Mouse (Mus musculus): Measurements from ENCODE around the gene Hmgb1.

DNA sequence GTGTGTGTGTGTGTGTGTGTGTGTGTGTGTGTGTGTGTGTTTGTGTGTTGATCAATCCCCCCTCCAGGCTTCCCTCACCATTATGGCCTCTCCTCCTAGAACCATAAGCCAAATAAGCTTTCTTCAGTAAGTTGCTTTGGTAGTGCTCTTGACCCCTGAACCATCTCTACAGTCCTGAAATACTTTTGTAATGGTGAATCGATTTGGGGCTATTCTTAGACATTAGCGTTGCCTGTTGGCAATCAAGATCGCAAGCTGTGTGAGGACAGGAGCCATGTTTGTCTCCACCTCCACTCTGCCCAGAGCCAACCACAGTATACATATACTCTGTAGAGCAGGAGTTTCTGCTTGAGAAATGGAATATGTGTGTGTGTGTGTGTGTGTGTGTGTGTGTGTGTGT, 175.2 kb downstream of the Hmgb1 start:
- TF ChIP-seq CTCF (IDR thresholded peaks at IDR 0.05; ENCODE audit: borderline replicate concordance, extremely low read depth, insufficient read depth, insufficient read length) = no peak
- TF ChIP-seq POLR2A (IDR thresholded peaks at IDR 0.05; ENCODE audit: borderline replicate concordance, extremely low read depth, insufficient read depth, insufficient read length, poor library complexity, severe bottlenecking) = no peak
